Mouse (Mus musculus) MEL (cell line): ENCODE results near the gene Prss48. TPM values are rescaled to one million over a fixed set of nuclear protein-coding genes. Genes with fewer than 3 reads are reported as not detected.

Source experiments
- DNase-seq: peaks from one replicate; pipeline ENCODE4 v3.0.0; 2011; ENCODE audit warnings: low read depth, low spot score
- H3K27ac ChIP-seq: 2 replicates; pipeline ENCODE4 v1.5.1; 2012; ENCODE audit warnings: low read depth, mild to moderate bottlenecking, control low read depth, low read length, moderate library complexity; ENCODE audit not compliant: control insufficient read depth
- H3K27me3 ChIP-seq, 2 experiments: fragments of 150-350 bp in 1 of 2; sonication (generic) in 1 of 2; 2 replicates each; pipeline ENCODE4 v1.6.1; 2012; ENCODE audit warnings: low read length in 2 of 2, mild to moderate bottlenecking in 2 of 2, improper control_type of control experiment in 1 of 2, moderate library complexity in 1 of 2; ENCODE audit not compliant: insufficient read depth in 2 of 2, control insufficient read depth in 1 of 2
- H3K36me3 ChIP-seq, 2 experiments: 2 replicates each; pipeline ENCODE4 v1.6.1; 2012 to 2014; ENCODE audit warnings: low read length in 2 of 2, improper control_type of control experiment in 1 of 2, inconsistent platforms in 1 of 2, mild to moderate bottlenecking in 1 of 2; ENCODE audit not compliant: insufficient read depth in 2 of 2, control insufficient read depth in 1 of 2
- H3K4me1 ChIP-seq, 2 experiments: fragments of 150-350 bp in 1 of 2; sonication (generic) in 1 of 2; 2 replicates each; pipeline ENCODE4 v1.6.1; 2012; ENCODE audit warnings: low read length in 2 of 2, improper control_type of control experiment in 1 of 2, mild to moderate bottlenecking in 1 of 2; ENCODE audit not compliant: insufficient read depth in 2 of 2, control insufficient read depth in 1 of 2
- H3K4me3 ChIP-seq, 2 experiments: fragments of 150-350 bp in 1 of 2; sonication (generic) in 1 of 2; 2 replicates each; pipeline ENCODE4 v1.5.1; 2012; ENCODE audit warnings: low read depth in 2 of 2, low read length in 2 of 2, mild to moderate bottlenecking in 2 of 2, moderate library complexity in 2 of 2, control low read depth in 1 of 2, improper control_type of control experiment in 1 of 2; ENCODE audit not compliant: control insufficient read depth in 1 of 2, insufficient read depth in 1 of 2
- H3K79me2 ChIP-seq: 2 replicates; pipeline ENCODE4 v1.6.1; 2012; ENCODE audit warnings: mild to moderate bottlenecking, low read length, moderate library complexity; ENCODE audit not compliant: control insufficient read depth, poor library complexity, insufficient read depth
- H3K9ac ChIP-seq: 2 replicates; pipeline ENCODE4 v1.6.1; 2012; ENCODE audit warnings: low read depth, mild to moderate bottlenecking, control low read depth, low read length, moderate library complexity; ENCODE audit not compliant: control insufficient read depth, poor library complexity, severe bottlenecking
- H3K9me3 ChIP-seq: fragments of 150-350 bp; sonication (generic); replicated peaks from 2 replicates; pipeline ENCODE4 v1.6.1; 2012; ENCODE audit warnings: mild to moderate bottlenecking, low read length, improper control_type of control experiment, moderate library complexity; ENCODE audit not compliant: insufficient read depth
- BHLHE40 ChIP-seq: IDR thresholded peaks from 2 replicates; pipeline ENCODE4 v1.6.1; 2012; ENCODE audit warnings: low read depth, mild to moderate bottlenecking, inconsistent platforms, low read length, improper control_type of control experiment, borderline replicate concordance
- CHD2 ChIP-seq: IDR thresholded peaks from 2 replicates; pipeline ENCODE4 v1.6.1; 2011; ENCODE audit warnings: low read length, improper control_type of control experiment
- EP300 ChIP-seq, 2 experiments: IDR thresholded peaks; 2 replicates each; pipeline ENCODE4 v1.6.1; 2011; ENCODE audit warnings: improper control_type of control experiment in 2 of 2, low read length in 2 of 2, low read depth in 1 of 2, mild to moderate bottlenecking in 1 of 2
- HCFC1 ChIP-seq: IDR thresholded peaks from 2 replicates; pipeline ENCODE4 v1.6.1; 2012; ENCODE audit warnings: low read depth, mild to moderate bottlenecking, inconsistent platforms, low read length, improper control_type of control experiment, moderate library complexity
- MAFK ChIP-seq: IDR thresholded peaks from 2 replicates; pipeline ENCODE4 v1.6.1; 2011; ENCODE audit warnings: low read depth, mild to moderate bottlenecking, low read length, improper control_type of control experiment, borderline replicate concordance
- MEF2A ChIP-seq: IDR thresholded peaks from 2 replicates; pipeline ENCODE4 v1.6.1; 2014; ENCODE audit warnings: low read depth, mild to moderate bottlenecking, inconsistent platforms, low read length, improper control_type of control experiment; ENCODE audit not compliant: poor library complexity, insufficient replicate concordance, severe bottlenecking; ENCODE audit errors: extremely low read depth
- MXI1 ChIP-seq: IDR thresholded peaks from 2 replicates; pipeline ENCODE4 v1.6.1; 2011; ENCODE audit warnings: mild to moderate bottlenecking, low read depth, low read length, improper control_type of control experiment
- NRF1 ChIP-seq: IDR thresholded peaks from 2 replicates; pipeline ENCODE4 v1.6.1; 2014; ENCODE audit warnings: low read depth, mild to moderate bottlenecking, inconsistent platforms, low read length, improper control_type of control experiment, moderate library complexity; ENCODE audit not compliant: poor library complexity, insufficient read depth, severe bottlenecking
- POLR2A ChIP-seq, 2 experiments: IDR thresholded peaks; 2 replicates each; pipeline ENCODE4 v1.6.1; 2011 to 2012; ENCODE audit warnings: low read length in 2 of 2, mild to moderate bottlenecking in 2 of 2, control low read depth in 1 of 2, improper control_type of control experiment in 1 of 2, low read depth in 1 of 2, moderate library complexity in 1 of 2; ENCODE audit not compliant: control insufficient read depth in 1 of 2, insufficient read depth in 1 of 2, poor library complexity in 1 of 2
- POLR2AphosphoS2 ChIP-seq: IDR thresholded peaks from 2 replicates; pipeline ENCODE4 v1.6.1; 2011; ENCODE audit warnings: low read length, improper control_type of control experiment
- SMC3 ChIP-seq: IDR thresholded peaks from 2 replicates; pipeline ENCODE4 v1.6.1; 2011; ENCODE audit warnings: low read depth, low read length, improper control_type of control experiment
- TAL1 ChIP-seq: IDR thresholded peaks from 2 replicates; pipeline ENCODE4 v1.6.1; 2012; ENCODE audit warnings: mild to moderate bottlenecking, inconsistent platforms, low read length, moderate library complexity, mixed read lengths
- USF2 ChIP-seq, 2 experiments: IDR thresholded peaks; 2 replicates each; pipeline ENCODE4 v1.6.1; 2011 to 2012; ENCODE audit warnings: improper control_type of control experiment in 2 of 2, low read length in 2 of 2, borderline replicate concordance in 1 of 2, inconsistent platforms in 1 of 2, low read depth in 1 of 2, mild to moderate bottlenecking in 1 of 2; ENCODE audit not compliant: insufficient read depth in 1 of 2
- polyA plus RNA-seq, 2 experiments: library from polyadenylated mRNA; stranded (reverse) in 1 of 2; unstranded in 1 of 2; fragments of >175 nt in 1 of 2; fragments of >200 nt in 1 of 2; gene quantifications; 2 replicates each; pipeline versions ENCODE4 v1.2.1 to v1.2.4; 2012; ENCODE audit warnings: low replicate concordance in 2 of 2, low read depth in 1 of 2; ENCODE audit not compliant: insufficient read length in 2 of 2, insufficient read depth in 1 of 2, missing spikeins in 1 of 2
- total RNA-seq: library from RNA; depleted of rRNA; stranded (reverse); fragments of 300-350 nt; gene quantifications from 2 replicates; pipeline ENCODE4 v1.2.3, GENCODE M21; 2012

The Prss48 gene
- total and polyA plus RNA-seq, 3 experiments: not detected

DNA sequence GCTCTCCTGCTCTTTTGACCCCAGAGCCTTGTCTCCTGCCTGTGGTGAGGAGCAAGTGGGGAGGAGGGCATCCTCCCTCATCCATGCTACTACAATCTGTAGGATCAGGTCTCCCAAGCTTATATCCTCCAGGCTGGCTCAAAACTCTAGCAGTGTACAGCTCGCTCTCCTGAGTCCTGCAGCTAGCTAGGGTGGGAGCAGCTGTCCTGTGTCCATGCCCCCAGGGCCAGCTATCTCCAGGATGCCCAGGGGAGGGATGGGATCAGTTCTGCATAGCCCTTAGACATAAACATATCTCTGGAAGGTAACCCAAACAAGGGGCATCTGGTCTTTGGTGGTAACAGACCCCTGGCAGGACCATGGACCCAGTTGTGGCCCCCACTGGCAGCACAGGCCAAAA, 42.6 kb downstream of the Prss48 start:
- no peaks in the 10 kb centered on the region for H3K27me3 ChIP-seq
- DNase-seq: no peak
- H3K79me2 ChIP-seq: no peaks in the 10 kb centered on the region
- no peaks in the 10 kb centered on the region for H3K36me3 ChIP-seq
- no peak overlapping the region for H3K9ac ChIP-seq
- H3K4me1 ChIP-seq: no peaks in the 10 kb centered on the region
- H3K9me3 ChIP-seq: no peaks in the 10 kb centered on the region
- TF ChIP-seq POLR2A (IDR thresholded peaks at IDR 0.05; ENCODE audit: control insufficient read depth in 1 of 2, insufficient read depth in 1 of 2, low read depth in 1 of 2, low read length in 2 of 2, poor library complexity in 1 of 2) (no peak), MAFK (no peak), TAL1 (no peak), EP300 (IDR thresholded peaks at IDR 0.05; ENCODE audit: low read depth in 1 of 2, low read length in 2 of 2) (no peak), SMC3 (no peak)
- TF ChIP-seq, all 39 proteins: peak for 0
- H3K4me3 ChIP-seq: no peak overlapping the region
- no peak overlapping the region for H3K27ac ChIP-seq

DNA sequence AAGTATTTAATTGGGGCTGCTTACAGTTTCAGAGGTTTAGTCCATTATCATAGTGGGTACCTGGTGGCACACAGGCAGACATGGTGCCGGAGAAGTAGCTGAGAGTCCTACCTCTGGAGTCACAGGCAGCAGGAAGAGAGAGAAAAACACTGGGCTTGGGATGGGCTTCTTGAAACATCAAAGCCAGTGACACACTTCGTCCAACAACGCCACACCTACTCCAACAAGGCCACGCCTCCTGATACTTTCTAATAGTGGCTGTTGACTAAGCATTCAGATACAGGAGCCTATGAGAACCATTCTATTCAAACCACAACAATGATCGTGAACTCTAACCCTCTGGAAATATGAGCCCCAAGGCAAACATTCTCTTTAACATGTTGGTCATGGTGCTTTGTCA, 46.6 kb downstream of the Prss48 start:
- no peaks in the 10 kb centered on the region for H3K79me2 ChIP-seq
- H3K27ac ChIP-seq: no peak overlapping the region
- no peak overlapping the region for H3K9ac ChIP-seq
- no peaks in the 10 kb centered on the region for H3K9me3 ChIP-seq
- no peaks in the 10 kb centered on the region for H3K27me3 ChIP-seq
- H3K4me1 ChIP-seq: no peaks in the 10 kb centered on the region
- H3K36me3 ChIP-seq: no peaks in the 10 kb centered on the region
- TF ChIP-seq BHLHE40 (no peak), CHD2 (no peak), MEF2A (no peak), MAFK (no peak)
- no peak for DNase-seq
- no peak overlapping the region for H3K4me3 ChIP-seq

DNA sequence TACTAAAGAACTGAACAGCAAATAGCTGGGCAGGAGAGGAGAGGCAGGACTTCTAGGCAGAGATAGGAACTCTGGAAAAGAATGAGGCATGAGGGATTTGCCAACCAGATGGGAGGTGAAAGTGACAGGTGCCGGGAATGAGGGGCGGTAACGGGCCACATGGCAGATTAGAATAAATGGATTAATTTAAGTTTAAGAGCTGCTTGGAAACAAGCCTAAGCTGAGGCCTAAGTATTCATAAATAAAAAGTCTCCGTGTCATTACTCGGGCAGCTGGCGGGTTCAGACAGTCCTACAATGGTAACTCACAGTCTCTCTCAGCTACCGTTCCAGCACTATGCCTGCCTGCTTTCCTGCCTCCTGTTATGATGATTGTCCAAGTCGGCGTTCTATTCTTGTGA, 47.0 kb downstream of the Prss48 start:
- no peak for DNase-seq
- Histone ChIP-seq H3K9ac (no peak overlapping the region), H3K27me3 (no peaks in the 10 kb centered on the region), H3K4me3 (no peak overlapping the region), H3K79me2 (no peaks in the 10 kb centered on the region), H3K9me3 (no peaks in the 10 kb centered on the region), H3K4me1 (no peaks in the 10 kb centered on the region), H3K27ac (no peak overlapping the region), H3K36me3 (no peaks in the 10 kb centered on the region)
- TF ChIP-seq HCFC1 (no peak), NRF1 (no peak), MXI1 (no peak), POLR2AphosphoS2 (no peak), USF2 (IDR thresholded peaks at IDR 0.05; ENCODE audit: borderline replicate concordance in 1 of 2, insufficient read depth in 1 of 2, low read depth in 1 of 2, low read length in 2 of 2) (no peak)
